Comparison of ENCODE assay signal across 8 mouse cellular contexts in genomic region chr10:75093252-75093987, GRCm38 (mm10). TPM values are rescaled to one million over a fixed set of nuclear protein-coding genes. Genes with fewer than 3 reads are reported as not detected.
DNase-seq lines count a peak whose midpoint lies in the region; ATAC-seq and TF ChIP-seq lines count a peak whose summit lies in the region.

No protein-coding gene starts in this region.

- H3K27me3 ChIP-seq in lung, embryonic 15.5 days = no peaks in the 10 kb centered on the region
- no peaks in the 10 kb centered on the region for H3K27me3 ChIP-seq in forebrain, embryonic 15.5 days
- H3K27me3 ChIP-seq in limb, embryonic 12.5 days = no peaks in the 10 kb centered on the region

- WGBS in lung, embryonic 15.5 days = 16% methylated on average over 22 of the region's 22 CpGs
- 41% methylated on average over 22 of the region's 22 CpGs for WGBS in lung, adult 2 months
- WGBS in forebrain, embryonic 15.5 days = 64% methylated on average over 22 of the region's 22 CpGs
- 56% methylated on average over 22 of the region's 22 CpGs for WGBS in limb, embryonic 12.5 days

- no peaks in the 10 kb centered on the region for H3K9me3 ChIP-seq in lung, embryonic 15.5 days
- H3K9me3 ChIP-seq in forebrain, embryonic 15.5 days = no peaks in the 10 kb centered on the region
- H3K9me3 ChIP-seq in limb, embryonic 12.5 days = no peaks in the 10 kb centered on the region

- peaks cover 39% of the 10 kb centered on the region for H3K4me1 ChIP-seq in lung, embryonic 15.5 days
- peaks cover 23% of the 10 kb centered on the region for H3K4me1 ChIP-seq in lung, adult 2 months (ENCODE audit: control insufficient read depth, insufficient read depth, low read length)
- peaks cover 36% of the 10 kb centered on the region for H3K4me1 ChIP-seq in forebrain, embryonic 15.5 days
- H3K4me1 ChIP-seq in limb, embryonic 12.5 days (replicated peaks) = peaks cover 36% of the 10 kb centered on the region

- TF ChIP-seq POLR2A in lung, adult 2 months (IDR thresholded peaks at IDR 0.05; ENCODE audit: borderline replicate concordance, extremely low read depth, low read depth, low read length) = no peak

- ATAC-seq in lung, embryonic 15.5 days (ENCODE audit: borderline replicate concordance, extremely low read depth, low FRiP score, low TSS enrichment) = peak; percentile 32; the same call in 1 of the 2 replicates
- ATAC-seq in forebrain, embryonic 15.5 days (replicated peaks) = 0 out of 2 replicates have a peak, but pooled peaks have one; percentile 30
- 0 out of 2 replicates have a peak, but pooled peaks have one; percentile 24 for ATAC-seq in limb, embryonic 12.5 days (ENCODE audit: insufficient number of reproducible peaks, insufficient read depth, low FRiP score, low TSS enrichment, low read depth)
- ATAC-seq in CD4-positive, CD25-positive, alpha-beta regulatory T cell, adult 4 months = no peak

- H3K4me3 ChIP-seq in lung, embryonic 15.5 days = no peak overlapping the region
- no peak overlapping the region for H3K4me3 ChIP-seq in lung, adult 2 months (replicated peaks; ENCODE audit: extremely low read depth, low read depth, low read length)
- H3K4me3 ChIP-seq in forebrain, embryonic 15.5 days = no peak overlapping the region
- no peak overlapping the region for H3K4me3 ChIP-seq in limb, embryonic 12.5 days (replicated peaks)

- no peaks in the 10 kb centered on the region for H3K36me3 ChIP-seq in lung, embryonic 15.5 days
- H3K36me3 ChIP-seq in forebrain, embryonic 15.5 days = no peaks in the 10 kb centered on the region
- H3K36me3 ChIP-seq in limb, embryonic 12.5 days = 0 out of 2 replicates have a peak, but pooled peaks cover 5% of the 10 kb centered on the region

- DNase-seq in lung, adult 2 months = no peak
- peak; percentile 53 for DNase-seq in retina, embryonic 14.5 days (ENCODE audit: low spot score)
- DNase-seq in cerebellum, adult 11-12 months = no peak
- no peak for DNase-seq in left cerebral cortex, postnatal 4 days

- H3K4me2 ChIP-seq in lung, embryonic 15.5 days = no peak overlapping the region
- H3K4me2 ChIP-seq in forebrain, embryonic 15.5 days (replicated peaks) = no peak overlapping the region
- H3K4me2 ChIP-seq in limb, embryonic 12.5 days = no peak overlapping the region

- no peak overlapping the region for H3K9ac ChIP-seq in lung, embryonic 15.5 days
- no peak overlapping the region for H3K9ac ChIP-seq in forebrain, embryonic 15.5 days (replicated peaks)
- no peak overlapping the region for H3K9ac ChIP-seq in limb, embryonic 12.5 days (replicated peaks)

- intact Hi-C loops in left cerebral cortex, postnatal 4 days (cut with DNase I) = no loop called here

- no peak overlapping the region for H3K27ac ChIP-seq in lung, embryonic 15.5 days
- no peak overlapping the region for H3K27ac ChIP-seq in forebrain, embryonic 15.5 days (replicated peaks)
- H3K27ac ChIP-seq in limb, embryonic 12.5 days = no peak overlapping the region

- no peak for TF ChIP-seq CTCF in lung, adult 2 months (IDR thresholded peaks at IDR 0.05; ENCODE audit: insufficient read depth, low read length)

RNA-seq across cellular contexts. Expression of gene Bcr, which starts 33.0 kb away (rescaled TPM):
- polyA plus RNA-seq in lung, embryonic 15.5 days (2015; fragmentation: Nextera tagmentation; extraction: Ambion mirVana) = 8.6 and 8.9 TPM in 2 replicates
- polyA plus RNA-seq in lung, adult 2 months (2012; rRNA removed) = 51.8 and 51.9 TPM in 2 replicates
- polyA plus RNA-seq in forebrain, embryonic 15.5 days (2015; fragmentation: Nextera tagmentation; extraction: Ambion mirVana) = 15.7 and 16.3 TPM in 2 replicates
- polyA plus RNA-seq in limb, embryonic 12.5 days (2016; fragmentation: Nextera tagmentation; extraction: Ambion mirVana) = 9.9 and 11.0 TPM in 2 replicates
- total RNA-seq in left cerebral cortex, postnatal 4 days (2021) = 10 to 100 TPM; 91.0 to 94.5 TPM
- 1 to 10 TPM; 4.4 to 7.0 TPM for polyA plus RNA-seq in CD4-positive, CD25-positive, alpha-beta regulatory T cell, adult 4 months (2017; shearing (Covaris generic))

RNA-seq across cellular contexts. Expression of gene Rab36, which starts 56.6 kb away (rescaled TPM):
- 11.0 and 13.1 TPM in 2 replicates for polyA plus RNA-seq in lung, embryonic 15.5 days (2015; fragmentation: Nextera tagmentation; extraction: Ambion mirVana)
- polyA plus RNA-seq in lung, adult 2 months (2012; rRNA removed) = 13.4 and 19.3 TPM in 2 replicates
- 13.3 and 13.7 TPM in 2 replicates for polyA plus RNA-seq in forebrain, embryonic 15.5 days (2015; fragmentation: Nextera tagmentation; extraction: Ambion mirVana)
- polyA plus RNA-seq in limb, embryonic 12.5 days (2016; fragmentation: Nextera tagmentation; extraction: Ambion mirVana) = 11.7 and 13.5 TPM in 2 replicates
- total RNA-seq in left cerebral cortex, postnatal 4 days (2021) = 10 to 100 TPM; 35.5 to 36.1 TPM
- polyA plus RNA-seq in CD4-positive, CD25-positive, alpha-beta regulatory T cell, adult 4 months (2017; shearing (Covaris generic)) = 1 to 10 TPM in 1 of 2 experiments, under 1 TPM in 1; 0.54 to 1.8 TPM
